Mouse (Mus musculus) bone marrow macrophage, adult 2 months (primary cell): ENCODE results near the gene Fam19a5.

ENCODE experiments used
- CTCF ChIP-seq: IDR thresholded peaks from 2 replicates; pipeline ENCODE4 v1.5.1; 2012; ENCODE audit warnings: low read depth, mild to moderate bottlenecking, low read length, moderate library complexity
- POLR2A ChIP-seq: IDR thresholded peaks from 2 replicates; pipeline ENCODE4 v1.6.1; 2012; ENCODE audit warnings: mild to moderate bottlenecking, low read depth, low read length, borderline replicate concordance

GRCm38 (mm10) chr15:87579861-87580260, 35.8 kb downstream of the Fam19a5 start:
- TF ChIP-seq CTCF (no peak), POLR2A (no peak)
